Mouse (Mus musculus): Measurements from ENCODE around the gene Prpf8. TPM values are rescaled to one million over a fixed set of nuclear protein-coding genes. Genes with fewer than 3 reads are reported as not detected.
A peak's percentile ranks its signal among the peaks of the same experiment; 100 is the strongest.

The Prpf8 gene
- total and polyA plus RNA-seq, 3 experiments, result 49.0 to 93.2 (median 84.4) TPM

GRCm38 (mm10) chr11:75494296-75495049 lies 7.9 kb downstream of the Prpf8 start:
- no peaks in the 10 kb centered on the region; the same call in 1 of the 2 replicates for H3K4me1 ChIP-seq (ENCODE audit: control insufficient read depth, insufficient read depth, low read length)
- H3K27me3 ChIP-seq (ENCODE audit: control insufficient read depth, insufficient read depth, low read length), result no peaks in the 10 kb centered on the region
- H3K27ac ChIP-seq, result no peak overlapping the region
- H3K9ac ChIP-seq (ENCODE audit: low read depth, low read length), result no peak overlapping the region
- intact Hi-C loops (cut with DNase I), result no loop called here
- DNase-seq, result no peak
- WGBS, result 84% methylated on average over 10 of the region's 10 CpGs
- TF ChIP-seq POLR2A (IDR thresholded peaks at IDR 0.05; ENCODE audit: insufficient read depth, low read depth, low read length), result no peak
- no peak for TF ChIP-seq EP300 (IDR thresholded peaks at IDR 0.05; ENCODE audit: insufficient read depth, low read depth, low read length)
- no peak for TF ChIP-seq CTCF (IDR thresholded peaks at IDR 0.05)
- peaks cover 5% of the 10 kb centered on the region for H3K36me3 ChIP-seq (ENCODE audit: control insufficient read depth, insufficient read depth, low read length)
- H3K4me3 ChIP-seq, result no peak overlapping the region
- no peaks in the 10 kb centered on the region for H3K79me2 ChIP-seq (replicated peaks; ENCODE audit: control insufficient read depth, insufficient read depth, low read length)

- Histone ChIP-seq H3K4me3 (no peak overlapping the region), H3K4me1 (ENCODE audit: control insufficient read depth, insufficient read depth, low read length) (no peaks in the 10 kb centered on the region; the same call in 1 of the 2 replicates), H3K27ac (peak overlapping the region; percentile 41; the same call in 1 of the 2 replicates), H3K79me2 (replicated peaks; ENCODE audit: control insufficient read depth, insufficient read depth, low read length) (no peaks in the 10 kb centered on the region), H3K27me3 (ENCODE audit: control insufficient read depth, insufficient read depth, low read length) (no peaks in the 10 kb centered on the region), H3K9ac (ENCODE audit: low read depth, low read length) (no peak overlapping the region), H3K36me3 (ENCODE audit: control insufficient read depth, insufficient read depth, low read length) (peaks cover 5% of the 10 kb centered on the region)
- intact Hi-C loops (cut with DNase I), result no loop called here
- DNase-seq, result peak in 1 of 2 experiments; percentile 51
- WGBS, result 26% methylated on average over 1 of the region's 1 CpGs
- TF ChIP-seq EP300 (IDR thresholded peaks at IDR 0.05; ENCODE audit: insufficient read depth, low read depth, low read length), result 0 out of 2 replicates have a peak, but pooled peaks have one; percentile 35
- no peak for TF ChIP-seq CTCF (IDR thresholded peaks at IDR 0.05)
- TF ChIP-seq POLR2A (IDR thresholded peaks at IDR 0.05; ENCODE audit: insufficient read depth, low read depth, low read length), result no peak
Measured at GRCm38 (mm10) chr11:75498126-75498525, 11.5 kb downstream of the Prpf8 start.

- Histone ChIP-seq H3K4me1 (ENCODE audit: control insufficient read depth, insufficient read depth, low read length) (peaks cover 15% of the 10 kb centered on the region), H3K36me3 (ENCODE audit: control insufficient read depth, insufficient read depth, low read length) (peaks cover 8% of the 10 kb centered on the region), H3K9ac (ENCODE audit: low read depth, low read length) (no peak overlapping the region), H3K4me3 (no peak overlapping the region), H3K79me2 (replicated peaks; ENCODE audit: control insufficient read depth, insufficient read depth, low read length) (no peaks in the 10 kb centered on the region), H3K27me3 (ENCODE audit: control insufficient read depth, insufficient read depth, low read length) (no peaks in the 10 kb centered on the region), H3K27ac (no peak overlapping the region)
- no peak for TF ChIP-seq CTCF (IDR thresholded peaks at IDR 0.05)
- TF ChIP-seq POLR2A (IDR thresholded peaks at IDR 0.05; ENCODE audit: insufficient read depth, low read depth, low read length), result no peak
- TF ChIP-seq EP300 (IDR thresholded peaks at IDR 0.05; ENCODE audit: insufficient read depth, low read depth, low read length), result no peak
- intact Hi-C loops (cut with DNase I), result no loop called here
- 96% methylated on average over 4 of the region's 4 CpGs for WGBS
- DNase-seq, result no peak
Measured at GRCm38 (mm10) chr11:75508162-75508561, 21.5 kb downstream of the Prpf8 start.

- DNase-seq, result peak in 1 of 2 experiments; percentile 30
- peaks cover 8% of the 10 kb centered on the region for H3K36me3 ChIP-seq (ENCODE audit: control insufficient read depth, insufficient read depth, low read length)
- H3K27ac ChIP-seq, result peak overlapping the region; percentile 97
- intact Hi-C loops (cut with DNase I), result no loop called here
- no peak overlapping the region for H3K4me3 ChIP-seq
- TF ChIP-seq EP300 (IDR thresholded peaks at IDR 0.05; ENCODE audit: insufficient read depth, low read depth, low read length), result no peak
- TF ChIP-seq POLR2A (IDR thresholded peaks at IDR 0.05; ENCODE audit: insufficient read depth, low read depth, low read length), result no peak
- no peak for TF ChIP-seq CTCF (IDR thresholded peaks at IDR 0.05)
- no peaks in the 10 kb centered on the region; the same call in 1 of the 2 replicates for H3K79me2 ChIP-seq (replicated peaks; ENCODE audit: control insufficient read depth, insufficient read depth, low read length)
- H3K9ac ChIP-seq (ENCODE audit: low read depth, low read length), result no peak overlapping the region
- no peaks in the 10 kb centered on the region for H3K27me3 ChIP-seq (ENCODE audit: control insufficient read depth, insufficient read depth, low read length)
- 61% methylated on average over 8 of the region's 8 CpGs for WGBS
- peaks cover 15% of the 10 kb centered on the region for H3K4me1 ChIP-seq (ENCODE audit: control insufficient read depth, insufficient read depth, low read length)
Measured at GRCm38 (mm10) chr11:75508904-75509303, 22.3 kb downstream of the Prpf8 start.

- peak; percentile 80 to 88 for DNase-seq
- Histone ChIP-seq H3K4me1 (ENCODE audit: control insufficient read depth, insufficient read depth, low read length) (peaks cover 17% of the 10 kb centered on the region), H3K9ac (ENCODE audit: low read depth, low read length) (peak within 1 kb of the TSS; percentile 93), H3K36me3 (ENCODE audit: control insufficient read depth, insufficient read depth, low read length) (peaks cover 8% of the 10 kb centered on the region), H3K27me3 (ENCODE audit: control insufficient read depth, insufficient read depth, low read length) (no peaks in the 10 kb centered on the region), H3K4me3 (peak within 1 kb of the TSS; percentile 83), H3K27ac (peak within 1 kb of the TSS; percentile 97), H3K79me2 (replicated peaks; ENCODE audit: control insufficient read depth, insufficient read depth, low read length) (no peaks in the 10 kb centered on the region; the same call in 1 of the 2 replicates)
- intact Hi-C loops (cut with DNase I), result loop anchor here (2.0 to 5.0 kb wide), 3 partner anchors 23 to 108 kb away; partner anchors contain the start of genes Prpf8 and Tlcd2
- WGBS, result under 1% methylated on average over 43 of the region's 43 CpGs
- no peak; the same call in none of the 2 replicates for TF ChIP-seq POLR2A (IDR thresholded peaks at IDR 0.05; ENCODE audit: insufficient read depth, low read depth, low read length)
- TF ChIP-seq CTCF (IDR thresholded peaks at IDR 0.05), result peak; percentile 30
- peak; percentile 53 for TF ChIP-seq EP300 (IDR thresholded peaks at IDR 0.05; ENCODE audit: insufficient read depth, low read depth, low read length)
Measured at GRCm38 (mm10) chr11:75509741-75510626, 23.4 kb downstream of the Prpf8 start, which contains the start of gene Rilp. Gene Rilp (plus strand): TSS chr11:75510094.
